Mouse (Mus musculus) left cerebral cortex, postnatal 14 days (tissue): ENCODE measurements at regions not wholly inside any gene's neighbourhood (a gene's known extent, or its start where the extent isn't known, plus 50 kb on each side); places are given as distances from the start of the nearest gene placed in this dataset.

Source experiments
- DNase-seq, 2 experiments: peaks; one replicate each; pipeline ENCODE4 v3.0.0; 2021 to 2022; ENCODE audit warnings: low spot score in 2 of 2, mixed read lengths in 1 of 2
- intact Hi-C: fragments of 180-260 bp; cut with DNase I; formaldehyde crosslinking; loops from one replicate; pipeline ENCODE4 v1.15.1; 2025

DNA sequence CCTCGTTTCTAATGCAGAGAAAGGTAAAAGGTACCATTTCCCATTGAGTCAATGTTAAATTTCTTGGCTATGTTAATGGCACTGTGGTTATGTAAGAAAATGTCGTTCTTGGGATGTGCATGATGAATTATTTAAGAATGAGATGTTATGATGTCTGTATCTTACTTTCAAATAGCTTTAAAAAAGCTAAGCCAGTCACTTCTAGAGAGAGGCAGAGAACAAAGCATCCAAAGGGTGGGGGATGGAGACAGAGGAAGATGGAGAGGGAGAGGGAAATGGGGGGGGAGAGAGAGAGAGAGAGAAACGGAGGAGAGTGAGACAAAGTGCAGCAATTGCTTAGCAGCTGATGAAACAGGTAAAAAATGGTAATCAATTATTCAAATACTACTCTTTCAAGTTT lies 562.8 kb upstream of the Tle4 start:
- intact Hi-C loops, result no loop called here
- DNase-seq, result no peak

DNA sequence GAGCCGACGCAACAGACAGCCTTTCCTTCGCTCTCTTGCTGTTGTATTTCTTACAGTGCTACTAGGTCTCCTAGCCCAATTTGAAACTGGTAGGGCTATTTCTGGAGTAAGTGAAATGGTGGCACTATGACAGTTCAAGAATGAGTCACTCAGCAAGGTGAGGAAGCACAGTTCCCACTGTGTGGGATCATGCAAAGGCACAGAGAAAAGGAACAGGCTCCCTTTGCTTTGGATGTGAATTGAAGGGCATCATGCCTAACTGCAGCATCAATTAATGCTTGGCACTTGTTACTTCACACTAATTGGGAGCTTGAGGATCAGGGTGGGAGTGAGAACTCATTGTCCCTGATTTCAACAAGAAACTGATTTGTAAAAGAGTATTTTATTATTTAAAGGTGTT lies 560.8 kb upstream of the Tle4 start:
- peak; percentile 7 to 20 for DNase-seq
- intact Hi-C loops, result no loop called here

DNA sequence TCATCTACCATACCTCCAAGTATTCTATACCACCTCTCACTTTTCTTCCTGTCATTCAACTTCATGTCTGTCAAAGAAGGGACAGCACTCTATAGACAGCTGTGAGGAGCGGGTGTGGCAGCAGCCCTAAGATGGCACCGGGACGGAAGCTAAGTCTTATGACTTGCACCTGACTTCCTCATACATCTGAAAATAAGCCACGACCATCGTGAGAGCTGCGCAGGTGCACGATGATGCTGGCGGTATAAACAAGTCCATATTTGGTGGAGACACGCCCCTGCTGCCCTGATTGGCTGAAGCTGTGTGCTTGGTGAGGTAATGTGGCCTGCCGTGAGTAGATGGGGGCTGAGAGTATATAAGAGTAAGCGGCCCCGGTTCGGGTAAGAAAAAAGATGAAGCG lies 560.3 kb upstream of the Tle4 start:
- intact Hi-C loops, result no loop called here
- no peak for DNase-seq

DNA sequence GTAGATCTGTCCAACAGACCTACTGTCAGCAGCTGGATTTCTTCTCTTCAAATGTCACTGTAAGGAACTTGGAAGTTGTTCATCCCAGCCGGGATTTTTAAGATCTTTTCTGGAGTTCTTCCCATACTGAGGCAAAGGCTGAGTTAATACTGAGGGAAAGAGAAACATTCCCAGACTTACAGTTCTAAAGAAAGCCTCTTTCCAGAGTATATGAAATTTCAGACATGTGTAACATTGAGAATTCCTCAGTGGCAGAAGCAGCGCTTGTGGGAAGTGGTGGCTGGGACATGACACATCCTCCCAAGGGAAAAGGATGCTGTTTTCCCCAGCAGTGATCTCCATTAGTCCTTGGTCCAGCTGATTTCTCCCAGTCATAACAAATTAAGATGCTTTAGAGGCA lies 556.8 kb upstream of the Tle4 start:
- intact Hi-C loops, result no loop called here
- no peak for DNase-seq

DNA sequence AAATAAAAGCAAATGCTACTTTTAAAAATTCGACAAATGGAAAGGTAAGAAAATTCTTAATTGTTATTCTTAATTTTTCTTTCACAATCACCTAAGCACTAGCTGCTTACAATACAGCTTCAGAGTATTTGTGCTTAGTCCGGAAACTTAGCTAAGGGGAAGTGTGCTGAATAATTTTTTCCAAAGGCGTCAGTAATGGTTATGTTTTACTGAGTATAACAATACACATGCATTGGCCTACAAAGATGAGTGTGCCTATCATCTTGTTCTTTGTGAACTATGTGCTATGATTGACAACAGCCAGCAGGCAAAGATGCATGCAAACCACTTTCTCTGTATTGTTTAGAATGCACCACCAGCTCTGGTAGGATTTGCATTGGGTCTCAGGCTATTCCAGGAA lies 548.5 kb upstream of the Tle4 start:
- intact Hi-C loops, result no loop called here
- DNase-seq, result no peak

GRCm38 (mm10) chr19:15127122-15127521 lies 529.3 kb upstream of the Tle4 start:
- intact Hi-C loops, result no loop called here
- peak; percentile 1 to 2 for DNase-seq

- intact Hi-C loops, result no loop called here
- no peak for DNase-seq
Observed at GRCm38 (mm10) chr19:15108441-15109026, 510.7 kb upstream of the Tle4 start.

DNA sequence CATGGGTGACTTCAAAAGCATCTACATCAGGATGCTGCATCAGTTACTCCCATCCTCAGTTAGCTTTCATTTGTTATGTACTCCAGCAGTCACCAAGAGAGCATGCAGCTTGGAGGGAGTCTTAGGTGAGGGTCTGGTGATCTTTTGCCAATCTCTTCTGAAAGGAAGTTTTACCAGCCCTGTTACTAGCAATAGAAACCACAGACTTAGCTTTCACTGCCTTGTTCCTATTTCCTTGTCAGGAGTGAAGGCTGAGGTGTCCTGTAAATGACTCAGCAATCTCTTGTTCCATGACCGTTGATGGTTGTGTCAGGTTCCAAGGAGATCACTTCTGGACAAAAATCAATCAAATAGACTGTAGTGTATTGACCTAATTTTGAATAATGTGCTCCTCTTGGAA lies 497.2 kb upstream of the Tle4 start:
- DNase-seq, result no peak
- intact Hi-C loops, result no loop called here

DNA sequence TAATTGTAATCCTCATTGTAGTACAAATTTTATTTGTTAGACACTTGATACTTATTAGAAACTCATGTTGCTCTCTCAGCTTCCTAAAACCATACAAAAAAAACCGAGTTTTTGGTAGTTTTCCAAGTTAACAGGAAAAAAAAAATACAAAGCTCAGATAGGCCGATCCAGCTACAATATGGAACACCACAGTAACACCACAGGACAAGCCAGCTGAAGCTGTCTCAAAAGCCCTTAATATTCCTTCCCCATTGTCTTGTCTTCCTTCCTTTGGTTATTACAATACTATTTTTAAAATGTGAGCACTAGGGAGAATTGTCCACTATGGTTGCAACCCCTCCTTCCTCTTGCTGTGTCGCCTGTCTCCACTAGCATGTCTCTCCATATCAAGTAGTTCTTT lies 495.7 kb upstream of the Tle4 start:
- intact Hi-C loops, result no loop called here
- DNase-seq, result no peak

GRCm38 (mm10) chr19:15080638-15081037 lies 482.8 kb upstream of the Tle4 start:
- intact Hi-C loops, result no loop called here
- DNase-seq, result no peak

GRCm38 (mm10) chr19:15057801-15058200 lies 459.9 kb upstream of the Tle4 start:
- intact Hi-C loops, result no loop called here
- DNase-seq, result no peak

- DNase-seq, result no peak
- intact Hi-C loops, result no loop called here
Observed at GRCm38 (mm10) chr19:15053582-15054141, 455.8 kb upstream of the Tle4 start.

DNA sequence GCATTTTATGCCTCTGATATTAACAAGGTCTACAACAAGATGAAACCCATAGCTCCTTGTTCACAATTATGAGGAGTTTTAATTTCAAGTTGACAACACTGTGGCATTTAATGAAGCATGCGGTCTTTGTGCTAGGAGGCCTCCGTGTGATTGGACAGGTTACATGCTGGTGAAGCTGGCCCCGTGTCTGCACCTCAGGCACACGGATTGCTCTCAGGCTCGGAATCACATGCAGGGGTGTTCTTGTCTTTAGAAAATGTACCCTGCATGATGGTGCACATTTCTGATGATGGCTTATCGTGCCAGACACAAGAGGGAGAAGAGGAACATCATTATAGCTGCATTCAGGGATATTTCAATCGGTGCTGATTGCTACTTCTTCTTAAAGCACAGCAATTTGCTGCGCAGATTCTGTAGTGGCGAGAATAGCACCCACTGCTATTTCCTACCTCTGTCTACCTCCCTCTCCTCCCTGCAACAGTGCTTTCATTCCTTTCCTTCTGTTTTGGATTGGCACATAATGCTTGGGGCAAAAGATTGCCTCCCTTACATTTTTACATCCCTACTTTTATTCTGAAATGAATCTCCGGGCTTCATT lies 454.9 kb upstream of the Tle4 start:
- DNase-seq, result peak in 1 of 2 experiments; percentile 20
- intact Hi-C loops, result no loop called here

- intact Hi-C loops, result no loop called here
- DNase-seq, result no peak
Observed at GRCm38 (mm10) chr19:15047896-15048295, 450.0 kb upstream of the Tle4 start.

DNA sequence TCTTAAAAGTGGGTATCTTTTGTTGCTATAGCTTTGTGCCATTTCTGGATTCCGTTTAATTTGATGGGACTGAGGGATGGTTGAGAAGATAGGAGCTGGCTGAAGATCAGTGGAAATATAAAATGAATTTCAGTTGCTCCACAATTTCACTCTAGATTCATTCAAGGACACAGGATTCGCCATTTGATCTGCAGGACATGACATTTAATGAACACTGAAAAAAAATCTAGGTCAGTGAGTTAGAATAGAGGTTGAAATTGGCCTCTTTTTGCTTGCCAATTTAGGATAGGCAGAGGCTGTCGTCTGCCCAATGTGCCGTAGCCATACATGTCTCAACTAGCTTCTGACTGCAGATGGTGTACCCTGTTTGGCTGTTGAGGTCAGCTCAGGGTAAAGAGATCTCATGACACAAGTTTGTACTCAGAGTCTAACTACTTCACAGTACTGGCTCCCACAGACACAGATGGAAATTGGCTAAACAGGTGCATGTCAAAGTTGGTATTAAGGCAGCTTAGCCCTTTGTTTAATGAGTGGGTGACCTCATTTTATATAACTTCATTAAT lies 449.5 kb upstream of the Tle4 start:
- DNase-seq, result no peak
- intact Hi-C loops, result no loop called here

DNA sequence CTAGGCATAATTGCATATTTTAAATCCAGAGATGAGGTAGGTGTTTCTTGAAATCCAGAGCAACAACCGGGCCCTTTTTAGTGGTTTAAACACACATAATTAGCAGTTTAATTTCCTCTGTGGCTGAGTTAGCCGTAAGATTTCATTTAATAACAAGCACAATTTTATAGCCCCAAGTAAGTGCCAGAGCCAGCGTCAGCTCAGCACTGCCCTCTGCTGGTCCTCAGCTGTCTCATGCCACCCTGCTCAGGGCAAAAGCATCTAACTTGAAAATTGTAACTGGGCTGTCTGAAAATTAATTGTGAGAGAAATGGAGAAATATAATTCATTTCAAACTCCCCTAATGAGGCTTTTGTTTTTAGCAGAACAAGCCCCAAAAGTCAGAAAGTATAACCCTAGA lies 437.7 kb upstream of the Tle4 start:
- intact Hi-C loops, result loop anchor here (5.0 to 10.0 kb wide), 4 partner anchors 438 to 1051 kb away; partner anchors contain the start of gene Tle4
- DNase-seq, result peak; percentile 62 to 85

DNA sequence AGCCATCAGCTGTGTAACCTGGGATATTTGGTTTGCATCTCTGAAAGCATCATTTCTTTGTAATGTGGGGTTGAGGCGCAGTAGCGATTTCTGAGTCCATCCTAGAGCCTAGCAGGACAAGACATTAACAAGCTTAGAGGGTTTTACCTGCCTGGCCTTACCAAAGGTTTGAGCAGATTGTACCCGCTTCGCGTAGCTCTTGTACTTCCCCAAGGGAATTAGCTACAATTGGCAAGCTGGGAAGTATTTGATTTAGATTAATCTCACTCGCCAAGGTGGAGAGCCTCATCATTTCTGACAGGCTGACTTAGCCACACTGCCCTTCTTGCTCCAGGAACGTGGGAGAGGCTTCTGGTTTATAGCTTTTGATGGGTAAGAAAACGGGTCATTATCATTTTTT lies 436.1 kb upstream of the Tle4 start:
- intact Hi-C loops, result loop anchor here (10.0 kb wide), 1 partner anchor 1049 kb away; no protein-coding TSS in a partner anchor

GRCm38 (mm10) chr19:15033396-15033795 lies 435.5 kb upstream of the Tle4 start:
- no peak for DNase-seq
- intact Hi-C loops, result loop anchor here (10.0 kb wide), 1 partner anchor 1049 kb away; no protein-coding TSS in a partner anchor

More for the DNA sequence above, 436.1 kb upstream of the Tle4 start:
- no peak for DNase-seq

- intact Hi-C loops, result loop anchor here (10.0 kb wide), 1 partner anchor 1048 kb away; no protein-coding TSS in a partner anchor
Observed at GRCm38 (mm10) chr19:15032297-15032947, 434.6 kb upstream of the Tle4 start.

GRCm38 (mm10) chr19:15031483-15031882 lies 433.6 kb upstream of the Tle4 start:
- intact Hi-C loops, result loop anchor here (10.0 kb wide), 1 partner anchor 1047 kb away; no protein-coding TSS in a partner anchor

More at GRCm38 (mm10) chr19:15032297-15032947, 434.6 kb upstream of the Tle4 start:
- DNase-seq, result no peak

More at GRCm38 (mm10) chr19:15031483-15031882, 433.6 kb upstream of the Tle4 start:
- no peak for DNase-seq
